Mouse (Mus musculus): Measurements from ENCODE around the gene Stx18.

- TF ChIP-seq CTCF (IDR thresholded peaks at IDR 0.05; ENCODE audit: low read depth, low read length) (no peak), POLR2A (IDR thresholded peaks at IDR 0.05; ENCODE audit: extremely low read depth, insufficient read depth, low read length) (no peak)
Observed at GRCm38 (mm10) chr5:38140893-38141292, 102.4 kb downstream of the Stx18 start.
